Mouse (Mus musculus) left cerebral cortex, adult 9 months (tissue): ENCODE measurements at regions not wholly inside any gene's neighbourhood (a gene's known extent, or its start where the extent isn't known, plus 50 kb on each side); places are given as distances from the start of the nearest gene placed in this dataset.
"Not testable (repeated sequence)": the region's sequence is repeated elsewhere in the genome, so short reads cannot be mapped to it uniquely, and the experiment has no call there.

Experiments
- DNase-seq, 2 experiments: peaks; one replicate each; pipeline ENCODE4 v3.0.0; 2022; ENCODE audit warnings: low spot score in 2 of 2

DNA sequence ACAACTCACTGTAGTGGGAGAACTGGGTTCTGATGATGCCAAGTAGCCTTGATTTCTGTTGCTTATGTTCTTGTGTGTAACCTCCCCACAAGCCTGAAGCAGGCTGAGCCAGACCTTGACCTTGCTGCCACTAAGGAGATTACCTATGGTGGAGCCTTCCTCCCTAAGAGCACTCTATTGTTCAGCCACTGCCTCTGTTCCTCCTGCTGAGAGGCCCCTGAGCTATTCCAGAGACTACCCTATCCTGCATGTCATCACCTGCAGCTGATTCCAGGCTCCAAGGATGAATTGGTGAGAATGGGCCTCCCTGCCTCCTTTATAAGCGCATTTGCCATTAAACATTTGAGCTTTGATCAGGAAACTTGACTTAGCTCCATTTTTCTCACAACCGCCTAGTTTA, 60.8 kb upstream of the Dnajc1 start:
- not testable (repeated sequence) for DNase-seq

DNA sequence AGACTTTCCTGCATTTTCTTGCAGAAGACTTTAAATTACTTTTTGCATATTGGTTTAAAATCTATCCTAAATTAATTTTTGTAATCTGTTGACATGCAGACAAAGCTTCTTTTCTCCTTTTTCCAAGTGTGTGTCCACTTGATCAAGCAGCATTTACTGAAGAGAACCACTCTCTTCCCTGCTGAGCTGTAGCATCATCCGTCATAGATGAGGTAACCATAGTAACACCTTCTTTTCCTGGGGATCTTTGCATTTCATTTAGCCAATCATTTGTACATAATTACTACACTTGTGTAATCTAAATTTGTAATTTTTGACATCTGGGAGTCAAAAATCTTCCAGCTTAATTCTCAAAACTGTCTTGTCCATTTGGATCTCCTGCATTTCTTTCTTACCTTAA, 53.2 kb upstream of the Dnajc1 start:
- no peak for DNase-seq
